In the genomic region with DNA sequence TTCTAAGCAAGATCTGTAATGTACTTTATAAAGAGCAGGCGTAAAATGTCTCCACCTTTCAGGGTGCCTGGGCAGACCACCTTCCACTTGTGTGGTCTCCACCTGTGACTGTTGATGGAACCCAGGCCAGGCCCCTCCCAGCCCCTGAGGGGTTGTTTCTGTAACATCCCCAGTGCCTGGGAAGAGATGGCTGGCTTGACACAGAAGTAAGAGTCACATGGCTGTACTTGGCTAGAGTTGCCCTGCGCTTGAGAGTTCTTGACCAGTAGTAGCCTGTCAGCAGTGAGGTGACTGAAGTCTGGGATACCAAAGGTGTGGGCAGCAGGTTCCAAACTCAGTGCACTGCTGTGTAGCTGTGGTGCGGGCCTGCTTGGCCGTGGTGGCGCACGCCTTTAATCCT, we compare ENCODE assay signal across 7 mouse cellular contexts. TPM values are rescaled to one million over a fixed set of nuclear protein-coding genes. Genes with fewer than 3 reads are reported as not detected.
DNase-seq lines count a peak whose midpoint lies in the region; ATAC-seq and TF ChIP-seq lines count a peak whose summit lies in the region.

No protein-coding gene starts in this region.

- no peaks in the 10 kb centered on the region for H3K9me3 ChIP-seq in lung, embryonic 14.5 days (ENCODE audit: low read depth, low read length)
- no peaks in the 10 kb centered on the region for H3K9me3 ChIP-seq in forebrain, embryonic 13.5 days (replicated peaks)
- H3K9me3 ChIP-seq in intestine, postnatal 0 days (ENCODE audit: control insufficient read depth), result no peaks in the 10 kb centered on the region
- H3K9me3 ChIP-seq in stomach, embryonic 14.5 days (ENCODE audit: control insufficient read depth, low read depth, low read length), result no peaks in the 10 kb centered on the region

- DNase-seq in lung, embryonic 14.5 days, result no peak
- no peak for DNase-seq in lung, postnatal 4 days
- DNase-seq in natural killer cell, adult 2 months (ENCODE audit: low spot score in 2 of 2), result no peak
- DNase-seq in ovary, adult 18-20 months (ENCODE audit: low spot score), result no peak

- H3K4me2 ChIP-seq in lung, embryonic 14.5 days, result peak overlapping the region; percentile 51
- H3K4me2 ChIP-seq in forebrain, embryonic 13.5 days, result peak overlapping the region; percentile 47; the same call in 1 of the 2 replicates
- peak overlapping the region; percentile 37; the same call in 1 of the 2 replicates for H3K4me2 ChIP-seq in intestine, postnatal 0 days (replicated peaks; ENCODE audit: low read depth)
- 0 out of 2 replicates have a peak overlapping the region, but pooled peaks have one; percentile 6 for H3K4me2 ChIP-seq in stomach, embryonic 14.5 days (replicated peaks; ENCODE audit: low read depth, low read length)

- H3K4me1 ChIP-seq in lung, embryonic 14.5 days (ENCODE audit: insufficient read depth), result peaks cover 32% of the 10 kb centered on the region
- peaks cover 69% of the 10 kb centered on the region for H3K4me1 ChIP-seq in forebrain, embryonic 13.5 days
- peaks cover 17% of the 10 kb centered on the region for H3K4me1 ChIP-seq in intestine, postnatal 0 days (replicated peaks; ENCODE audit: control insufficient read depth, insufficient read depth, low read length)
- peaks cover 57% of the 10 kb centered on the region for H3K4me1 ChIP-seq in stomach, embryonic 14.5 days (ENCODE audit: control insufficient read depth, insufficient read depth, low read length)

- WGBS in lung, embryonic 14.5 days, result 92% methylated on average over 6 of the region's 6 CpGs
- 94% methylated on average over 6 of the region's 6 CpGs for WGBS in forebrain, embryonic 13.5 days
- WGBS in intestine, postnatal 0 days, result 91% methylated on average over 6 of the region's 6 CpGs
- WGBS in stomach, embryonic 14.5 days, result 93% methylated on average over 6 of the region's 6 CpGs

- TF ChIP-seq CTCF in lung, embryonic 14.5 days (IDR thresholded peaks at IDR 0.05; ENCODE audit: low read depth), result no peak
- TF ChIP-seq CTCF in intestine, postnatal 0 days (IDR thresholded peaks at IDR 0.05; ENCODE audit: low read depth), result no peak

- ATAC-seq in lung, embryonic 14.5 days (ENCODE audit: insufficient read depth), result no peak
- ATAC-seq in forebrain, embryonic 13.5 days, result no peak
- ATAC-seq in intestine, postnatal 0 days, result no peak
- ATAC-seq in stomach, embryonic 14.5 days (ENCODE audit: insufficient number of reproducible peaks, insufficient read depth, low FRiP score, low read depth), result no peak

- no peak overlapping the region for H3K4me3 ChIP-seq in lung, embryonic 14.5 days (ENCODE audit: low read depth, low read length)
- no peak overlapping the region for H3K4me3 ChIP-seq in forebrain, embryonic 13.5 days
- no peak overlapping the region for H3K4me3 ChIP-seq in intestine, postnatal 0 days (ENCODE audit: low read depth, low read length)
- H3K4me3 ChIP-seq in stomach, embryonic 14.5 days (ENCODE audit: low read depth, low read length), result no peak overlapping the region

- peak overlapping the region; percentile 92 for H3K27ac ChIP-seq in lung, embryonic 14.5 days (ENCODE audit: low read depth)
- peak overlapping the region; percentile 89 for H3K27ac ChIP-seq in forebrain, embryonic 13.5 days
- H3K27ac ChIP-seq in intestine, postnatal 0 days (ENCODE audit: low read depth, low read length), result peak overlapping the region; percentile 64
- H3K27ac ChIP-seq in stomach, embryonic 14.5 days (ENCODE audit: low read length), result peak overlapping the region; percentile 89

- peaks cover 4% of the 10 kb centered on the region; the same call in 1 of the 2 replicates for H3K36me3 ChIP-seq in lung, embryonic 14.5 days (ENCODE audit: insufficient read depth)
- no peaks in the 10 kb centered on the region for H3K36me3 ChIP-seq in forebrain, embryonic 13.5 days (ENCODE audit: poor library complexity, severe bottlenecking)
- no peaks in the 10 kb centered on the region for H3K36me3 ChIP-seq in intestine, postnatal 0 days (ENCODE audit: control insufficient read depth, insufficient read depth)
- no peaks in the 10 kb centered on the region; the same call in 1 of the 2 replicates for H3K36me3 ChIP-seq in stomach, embryonic 14.5 days (ENCODE audit: control insufficient read depth, insufficient read depth, low read length)

- H3K9ac ChIP-seq in lung, embryonic 14.5 days, result no peak overlapping the region; the same call in 1 of the 2 replicates
- H3K9ac ChIP-seq in forebrain, embryonic 13.5 days, result peak overlapping the region; percentile 35; the same call in 1 of the 2 replicates
- no peak overlapping the region for H3K9ac ChIP-seq in intestine, postnatal 0 days (ENCODE audit: low read depth, low read length)
- 0 out of 2 replicates have a peak overlapping the region, but pooled peaks have one; percentile 1 for H3K9ac ChIP-seq in stomach, embryonic 14.5 days (replicated peaks; ENCODE audit: low read depth, low read length)

- no peaks in the 10 kb centered on the region for H3K27me3 ChIP-seq in lung, embryonic 14.5 days (ENCODE audit: insufficient read depth, low read length)
- no peaks in the 10 kb centered on the region for H3K27me3 ChIP-seq in forebrain, embryonic 13.5 days
- no peaks in the 10 kb centered on the region for H3K27me3 ChIP-seq in intestine, postnatal 0 days (replicated peaks; ENCODE audit: control insufficient read depth, insufficient read depth, low read length)
- no peaks in the 10 kb centered on the region for H3K27me3 ChIP-seq in stomach, embryonic 14.5 days (ENCODE audit: control insufficient read depth, insufficient read depth, low read length)

RNA-seq across cellular contexts. Expression of a gene that starts 24.6 kb away (rescaled TPM):
- 69.0 and 76.8 TPM in 2 replicates for polyA plus RNA-seq in lung, embryonic 14.5 days (2014; fragmentation: Nextera tagmentation; extraction: Ambion mirVana)
- 53.0 and 57.4 TPM in 2 replicates for polyA plus RNA-seq in forebrain, embryonic 13.5 days (2015; fragmentation: Nextera tagmentation; extraction: Ambion mirVana)
- 17.7 and 18.9 TPM in 2 replicates for polyA plus RNA-seq in intestine, postnatal 0 days (2015; fragmentation: Nextera tagmentation; extraction: Ambion mirVana)
- 54.2 and 59.8 TPM in 2 replicates for polyA plus RNA-seq in stomach, embryonic 14.5 days (2014; fragmentation: Nextera tagmentation; extraction: Ambion mirVana)

Comparison
In these comparisons a context has a peak if more than half of its experiments do, and no peak if none do; other contexts are left out.
1. H3K9ac ChIP-seq: peak in forebrain, embryonic 13.5 days (single experiment) and stomach, embryonic 14.5 days (single experiment); none in lung, embryonic 14.5 days (single experiment) and intestine, postnatal 0 days (single experiment).
2. Peak in every context shown above with its lines, with median percentiles within 50 percentile points of each other: H3K27ac ChIP-seq and H3K4me2 ChIP-seq.